Mouse (Mus musculus): Measurements from ENCODE around the gene Jtb.
A peak's percentile ranks its signal among the peaks of the same experiment; 100 is the strongest.

The Jtb gene

GRCm38 (mm10) chr3:90231507-90232333 is at the start of gene Jtb:
TSS of gene Jtb (plus strand) at chr3:90231597.
- peak; percentile 93 for DNase-seq (ENCODE audit: low read depth)

DNA sequence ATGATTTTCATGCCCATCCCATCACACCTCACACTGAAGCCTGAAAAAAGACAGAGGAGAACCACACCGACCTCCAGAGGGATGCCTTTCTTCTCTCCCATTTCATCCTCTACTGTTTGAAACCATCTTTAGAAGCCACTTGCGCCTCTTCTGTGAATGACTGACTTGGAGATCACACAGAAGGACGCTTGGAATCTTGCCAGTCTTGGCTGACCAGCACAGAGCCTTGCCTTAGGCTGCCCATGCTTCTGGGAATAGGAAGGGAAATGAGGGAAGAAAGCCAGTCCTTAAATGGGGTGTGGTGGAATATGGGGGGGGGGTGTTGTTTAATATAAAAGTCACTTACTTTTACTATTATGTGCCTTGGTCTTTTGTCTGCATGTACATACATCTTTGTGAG is 47.8 kb upstream of the Jtb start:
- DNase-seq (ENCODE audit: low read depth): no peak

- no peak for DNase-seq (ENCODE audit: low read depth)
Observed at GRCm38 (mm10) chr3:90190859-90191510, 40.4 kb upstream of the Jtb start.

- DNase-seq (ENCODE audit: low read depth): no peak
Observed at GRCm38 (mm10) chr3:90194759-90195158, 36.6 kb upstream of the Jtb start.

DNA sequence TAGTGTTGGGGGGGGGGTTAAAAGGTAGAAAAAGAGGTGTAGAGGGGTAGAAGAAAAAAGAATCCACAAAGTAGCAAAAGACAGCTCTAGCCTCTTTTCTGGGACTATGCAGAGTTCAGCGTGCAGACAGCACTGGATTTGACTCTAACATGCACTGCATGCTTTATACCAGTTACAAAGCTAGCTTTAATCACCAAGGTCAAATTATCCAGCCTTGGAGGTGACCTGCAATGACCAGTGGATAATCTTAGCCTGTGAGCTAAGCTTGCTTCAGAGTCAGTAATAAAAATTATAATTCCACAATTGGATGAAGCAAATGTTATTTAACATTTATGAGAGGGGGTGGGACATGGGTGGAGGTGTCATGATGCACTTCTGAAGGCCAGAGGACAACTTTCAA is 35.8 kb upstream of the Jtb start:
- DNase-seq (ENCODE audit: low read depth): no peak

- no peak for DNase-seq (ENCODE audit: low read depth)
Observed at GRCm38 (mm10) chr3:90197548-90197947, 33.8 kb upstream of the Jtb start.

DNA sequence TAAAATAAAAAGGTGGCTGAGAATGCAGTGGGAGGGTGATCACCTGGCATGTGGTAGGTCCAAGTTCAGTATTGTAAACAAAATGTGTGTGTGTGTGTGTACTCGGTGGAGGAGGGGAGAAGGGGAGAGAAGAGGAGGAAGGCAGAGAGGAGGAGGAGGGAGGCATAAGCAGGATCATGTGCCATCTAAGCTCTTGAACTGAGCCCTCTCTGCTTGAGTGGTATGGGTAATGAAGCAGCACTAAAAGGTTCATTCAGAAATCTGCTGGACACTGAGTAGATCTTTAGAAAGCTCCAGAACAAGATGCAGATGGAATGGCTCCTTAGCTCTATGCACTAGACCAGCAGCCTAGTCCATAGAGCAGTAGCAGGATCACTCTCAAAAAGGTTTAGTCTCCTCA is 28.5 kb upstream of the Jtb start:
- DNase-seq (ENCODE audit: low read depth): no peak

DNA sequence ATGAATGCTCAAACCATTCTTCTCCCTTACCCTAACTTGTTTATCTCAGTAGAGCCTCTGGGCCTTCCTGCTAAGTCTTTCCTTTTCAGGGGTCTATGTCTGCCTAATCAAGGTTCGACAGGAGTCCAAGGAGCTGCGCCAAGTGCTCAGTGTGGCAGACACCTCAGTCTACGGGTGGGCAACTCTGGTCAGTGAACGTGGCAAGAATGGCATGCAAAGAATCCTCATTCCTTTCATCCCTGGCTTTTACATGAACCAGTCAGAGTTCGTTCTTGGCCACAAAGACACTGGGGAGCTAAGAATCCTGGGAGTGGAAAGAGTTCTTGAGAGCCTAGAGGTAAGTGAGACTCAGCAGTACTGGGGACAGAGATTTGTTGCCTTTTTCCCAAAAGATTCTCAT is 27.8 kb upstream of the Jtb start:
- DNase-seq (ENCODE audit: low read depth): no peak

GRCm38 (mm10) chr3:90204582-90204981 is 26.8 kb upstream of the Jtb start:
- DNase-seq (ENCODE audit: low read depth): peak; percentile 44

GRCm38 (mm10) chr3:90208662-90209061 is 22.7 kb upstream of the Jtb start:
- DNase-seq (ENCODE audit: low read depth): no peak

DNA sequence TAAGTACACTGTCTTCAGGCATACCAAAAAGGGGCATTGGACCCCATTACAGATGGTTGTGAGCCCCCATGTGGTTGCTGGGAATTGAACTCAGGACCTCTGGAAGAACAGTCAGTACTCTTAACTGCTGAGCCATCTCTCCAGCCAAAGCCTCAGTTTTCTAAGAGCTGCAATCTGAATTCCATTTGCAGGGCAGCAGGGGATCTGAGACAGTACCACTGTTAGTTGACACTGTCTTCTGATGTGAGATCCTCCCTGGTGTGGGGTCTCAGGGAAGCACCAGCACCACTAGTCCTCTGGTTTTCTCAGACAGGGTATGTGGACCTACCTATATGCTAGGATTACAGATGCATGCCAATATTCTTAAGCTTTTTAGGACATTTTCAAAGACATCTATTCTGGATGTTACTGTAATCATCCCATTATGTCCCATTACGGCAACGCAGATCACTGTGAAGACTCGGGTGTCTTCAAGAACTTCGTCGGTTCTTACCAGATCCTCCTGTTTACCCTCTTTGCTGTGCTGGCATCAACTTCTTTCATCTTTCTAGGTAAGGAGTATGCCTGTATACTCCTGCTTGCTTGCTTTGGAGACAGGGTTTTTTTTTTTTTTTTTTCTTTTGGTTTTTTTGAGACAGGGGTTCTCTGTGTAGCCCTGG is 21.4 kb upstream of the Jtb start:
- no peak for DNase-seq (ENCODE audit: low read depth)

DNA sequence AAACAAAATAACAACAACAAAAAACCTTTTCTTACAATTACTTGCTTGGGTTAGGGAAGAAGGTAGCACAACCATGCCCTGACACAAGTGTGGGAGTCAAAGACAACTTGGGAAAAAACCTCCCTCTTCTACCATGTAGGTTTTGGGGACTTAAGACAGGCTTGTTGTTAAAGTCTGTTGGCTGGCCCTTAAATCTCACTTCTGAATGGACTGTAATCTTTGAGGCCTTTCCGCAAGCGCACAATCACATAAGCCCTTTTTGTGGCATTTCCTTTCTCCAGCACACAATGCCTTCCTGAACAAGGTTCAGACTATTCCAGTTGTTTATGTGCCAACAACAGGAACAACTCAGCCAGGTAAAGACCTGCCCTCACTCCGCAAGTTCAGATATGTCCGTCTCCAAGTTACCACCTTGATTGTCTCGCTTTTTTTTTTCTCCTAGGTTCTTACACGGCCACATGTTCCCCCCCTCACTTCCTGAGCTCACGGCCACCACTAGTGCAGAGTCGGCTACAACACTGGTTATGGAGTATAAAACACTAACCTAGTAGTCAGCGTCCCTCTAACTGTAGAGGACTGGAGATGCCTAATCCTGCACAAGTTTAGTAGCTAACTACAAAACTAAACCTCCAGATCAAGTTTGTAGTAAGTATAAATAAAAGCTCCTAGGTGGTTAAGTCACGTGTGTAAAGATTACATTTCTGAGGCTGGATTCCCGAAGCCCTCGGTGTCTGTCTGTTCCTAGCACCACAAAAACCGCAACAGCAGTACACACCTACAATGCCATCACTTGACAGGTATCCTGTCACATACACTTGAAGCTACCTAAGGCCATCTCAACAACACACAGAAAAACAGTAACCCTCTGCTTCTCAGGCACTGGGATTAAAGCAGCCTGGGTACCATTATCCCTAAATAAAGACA is 19.7 kb upstream of the Jtb start:
- DNase-seq (ENCODE audit: low read depth): peak; percentile 42

DNA sequence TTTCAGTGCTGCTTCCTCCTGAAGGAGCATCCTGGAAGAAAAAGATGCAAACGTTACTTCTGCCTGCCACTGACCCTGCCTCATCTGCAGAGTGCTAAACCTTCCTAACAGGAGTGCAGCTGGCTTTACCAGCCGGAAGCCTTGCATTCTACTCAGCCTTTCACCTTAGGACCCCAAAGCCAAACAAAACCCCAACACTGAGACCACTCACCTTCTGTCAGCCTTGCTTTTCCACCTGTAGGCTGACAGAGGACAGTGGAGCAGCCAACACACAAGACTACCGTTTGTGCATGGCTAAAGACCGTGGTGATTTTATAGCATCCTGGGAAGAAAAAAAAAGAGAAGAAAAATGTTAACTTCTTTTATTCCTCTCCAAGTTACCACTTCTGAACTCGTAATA is 18.7 kb upstream of the Jtb start:
- DNase-seq (ENCODE audit: low read depth): no peak

DNA sequence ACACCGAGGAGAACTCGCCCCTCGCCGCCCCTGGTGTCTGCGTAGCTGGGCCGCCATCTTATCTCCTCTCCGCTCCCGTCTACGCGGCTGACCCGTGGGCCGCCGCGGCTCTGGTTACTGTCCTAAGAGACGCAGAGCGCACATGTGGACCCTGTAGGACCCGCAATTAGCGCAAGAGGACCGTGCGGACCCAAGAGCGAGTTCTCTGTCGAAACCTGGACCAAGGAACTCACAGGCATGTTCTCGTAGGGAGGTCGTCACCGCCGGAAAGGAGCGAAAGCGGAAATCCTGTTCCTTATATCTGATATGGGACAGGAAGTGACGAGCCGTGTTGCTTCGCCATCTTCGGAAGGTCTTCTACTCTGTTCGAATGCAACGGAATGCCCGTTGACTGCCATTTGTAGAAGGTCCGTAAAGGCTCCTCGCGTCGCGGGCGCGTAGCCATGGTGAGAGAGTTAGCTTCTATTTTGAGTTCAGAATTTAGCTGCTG is 18.0 kb upstream of the Jtb start, which contains the start of the genes Rps27 and Rab13:
Gene Rps27 (minus strand): TSS at position 275 of the 490 bp plus-strand sequence.
Gene Rab13 (plus strand): TSS at position 319 of the 490 bp plus-strand sequence.
- peak; percentile 98 for DNase-seq (ENCODE audit: low read depth)

DNA sequence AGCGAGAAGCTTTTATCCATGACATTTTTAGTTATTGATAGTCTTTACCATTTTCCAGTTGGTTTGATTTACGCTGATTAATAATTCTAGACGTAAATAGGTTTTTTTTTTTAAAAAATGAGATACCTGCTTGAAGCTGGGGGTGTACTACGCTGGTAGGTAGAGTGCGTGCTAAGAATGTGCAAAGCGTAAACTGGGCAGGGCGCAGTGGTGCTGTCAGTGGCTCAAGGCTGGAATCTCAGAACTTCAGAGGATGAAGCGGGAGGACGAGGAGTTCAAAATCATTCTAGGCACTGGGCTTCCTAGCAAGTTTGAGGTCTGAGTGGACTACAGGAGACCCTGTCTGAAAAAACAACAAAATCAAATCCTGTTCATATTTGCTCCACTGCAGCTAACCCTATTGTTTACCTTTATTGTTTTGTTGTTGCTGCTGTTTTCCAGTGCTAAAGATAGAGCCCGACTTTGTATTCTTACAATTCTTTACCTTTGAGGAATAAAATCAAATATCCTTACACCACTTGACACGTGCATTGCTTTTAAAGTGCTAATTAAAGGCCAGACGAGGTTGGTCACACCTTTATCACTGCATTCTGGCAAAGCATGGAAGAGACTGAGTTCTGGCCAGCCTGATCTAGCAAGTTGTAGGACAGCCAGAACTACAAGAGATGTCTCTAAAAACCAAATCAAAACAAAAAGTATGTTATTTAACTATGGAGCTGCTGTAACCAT is 17.3 kb upstream of the Jtb start:
- DNase-seq (ENCODE audit: low read depth): no peak

GRCm38 (mm10) chr3:90215825-90216380 is 15.5 kb upstream of the Jtb start:
- DNase-seq (ENCODE audit: low read depth): peak; percentile 70

GRCm38 (mm10) chr3:90220088-90220487 is 11.3 kb upstream of the Jtb start:
- peak; percentile 78 for DNase-seq (ENCODE audit: low read depth)

- peak; percentile 49 for DNase-seq (ENCODE audit: low read depth)
Observed at GRCm38 (mm10) chr3:90220531-90220951, 10.9 kb upstream of the Jtb start.

DNA sequence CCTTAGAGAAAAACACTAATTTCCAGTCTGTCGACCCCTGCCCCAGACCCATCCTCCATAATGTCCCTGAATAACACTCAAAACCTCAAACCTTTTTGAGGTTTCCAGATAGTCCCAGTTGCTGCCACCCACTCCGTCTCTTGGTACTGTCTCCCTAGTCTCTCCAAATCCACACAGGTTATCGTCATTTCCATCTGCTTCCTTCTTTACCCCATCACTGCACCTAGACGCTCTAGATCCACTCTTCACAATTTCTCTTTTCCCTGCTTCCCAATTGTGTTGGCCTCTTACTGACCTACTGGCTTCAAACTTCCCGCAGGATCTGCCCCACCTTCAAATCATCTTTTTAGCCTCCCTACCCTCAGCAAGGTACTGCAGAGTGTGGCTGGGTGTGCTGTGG is 10.3 kb upstream of the Jtb start:
- no peak for DNase-seq (ENCODE audit: low read depth)

- DNase-seq (ENCODE audit: low read depth): no peak
Observed at GRCm38 (mm10) chr3:90222455-90222854, 8.9 kb upstream of the Jtb start.

- DNase-seq (ENCODE audit: low read depth): no peak
Observed at GRCm38 (mm10) chr3:90222941-90223340, 8.5 kb upstream of the Jtb start.

Measured in 416B (cell line).